In the genomic region with DNA sequence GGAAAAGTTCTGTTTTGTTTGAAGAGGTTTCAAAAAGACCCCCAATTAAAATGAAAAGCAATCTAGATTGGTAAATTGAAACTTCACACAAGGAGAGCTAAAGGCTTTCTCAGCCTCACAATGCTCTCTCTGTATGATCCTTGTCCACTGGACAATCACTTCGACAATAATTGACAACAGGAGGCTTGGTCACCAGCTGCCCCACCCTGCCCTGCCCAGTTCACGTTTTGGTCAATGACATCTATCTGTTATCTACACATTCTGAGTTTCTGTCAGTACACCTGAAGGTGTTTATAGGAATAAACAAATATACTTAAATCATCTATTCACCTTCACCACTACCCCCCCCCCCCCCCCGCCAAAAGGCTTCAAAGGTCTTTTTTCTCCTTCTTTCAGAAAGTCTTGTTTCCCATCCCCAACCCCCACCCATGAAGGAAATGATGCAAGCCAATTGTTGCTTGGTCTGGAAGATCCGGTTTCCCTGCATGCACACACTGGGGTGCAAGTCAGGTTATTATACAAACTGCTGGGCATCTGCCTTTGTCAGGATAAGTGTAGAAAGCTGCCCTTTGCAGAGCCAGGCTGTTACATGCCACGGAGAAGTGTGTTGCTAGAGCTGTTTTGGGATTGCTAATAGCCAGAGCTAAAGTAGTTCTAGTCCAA, we compare ENCODE assay signal across 13 mouse cellular contexts. TPM values are rescaled to one million over a fixed set of nuclear protein-coding genes. Genes with fewer than 3 reads are reported as not detected.
DNase-seq lines count a peak whose midpoint lies in the region; ATAC-seq lines count a peak whose summit lies in the region.
"Had no signal": no experiment of that assay in that cellular context is flagged by ENCODE, and none has a peak within 500 bp of the region (broad histone marks: within the 10 kb centered on the region; RNA-seq: fewer than 3 reads in every experiment).

No protein-coding gene starts in this region.

- no peak overlapping the region for H3K27ac ChIP-seq in heart, embryonic 11.5 days (ENCODE audit: low read depth, low read length)
- H3K27ac ChIP-seq in midbrain, embryonic 11.5 days (ENCODE audit: low read depth, low read length): no peak overlapping the region
- H3K27ac ChIP-seq: liver, embryonic 14.5 days; midbrain, embryonic 12.5 days had no signal

- H3K27me3 ChIP-seq in heart, embryonic 11.5 days (ENCODE audit: control insufficient read depth, insufficient read depth, low read length): no peaks in the 10 kb centered on the region
- no peaks in the 10 kb centered on the region for H3K27me3 ChIP-seq in midbrain, embryonic 11.5 days (ENCODE audit: control insufficient read depth, insufficient read depth, low read length)
- H3K27me3 ChIP-seq: midbrain, embryonic 12.5 days had no signal

- ATAC-seq in heart, embryonic 11.5 days (replicated peaks; ENCODE audit: insufficient number of reproducible peaks, low FRiP score, low TSS enrichment): no peak
- no peak for ATAC-seq in midbrain, embryonic 11.5 days (ENCODE audit: low FRiP score)

- H3K36me3 ChIP-seq in heart, embryonic 11.5 days (ENCODE audit: control insufficient read depth, insufficient read depth, low read length): no peaks in the 10 kb centered on the region
- H3K36me3 ChIP-seq in midbrain, embryonic 11.5 days (ENCODE audit: control insufficient read depth, insufficient read depth, low read length): no peaks in the 10 kb centered on the region
- H3K36me3 ChIP-seq: midbrain, embryonic 12.5 days had no signal

- no peak overlapping the region for H3K4me2 ChIP-seq in heart, embryonic 11.5 days
- no peak overlapping the region for H3K4me2 ChIP-seq in midbrain, embryonic 11.5 days
- H3K4me2 ChIP-seq: midbrain, embryonic 12.5 days had no signal

- 52% methylated on average over 5 of the region's 5 CpGs for WGBS in heart, embryonic 11.5 days (ENCODE audit: insufficient replicate concordance)
- WGBS in midbrain, embryonic 11.5 days: 70% methylated on average over 5 of the region's 5 CpGs

- no peaks in the 10 kb centered on the region for H3K4me1 ChIP-seq in heart, embryonic 11.5 days (ENCODE audit: control insufficient read depth, insufficient read depth, low read length)
- no peaks in the 10 kb centered on the region for H3K4me1 ChIP-seq in midbrain, embryonic 11.5 days (ENCODE audit: control insufficient read depth, insufficient read depth, low read length)

- no peak overlapping the region for H3K9ac ChIP-seq in heart, embryonic 11.5 days (ENCODE audit: low read depth, low read length)
- no peak overlapping the region for H3K9ac ChIP-seq in midbrain, embryonic 11.5 days (ENCODE audit: low read length)
- H3K9ac ChIP-seq: liver, embryonic 14.5 days; midbrain, embryonic 12.5 days had no signal

- no peaks in the 10 kb centered on the region for H3K9me3 ChIP-seq in heart, embryonic 11.5 days (replicated peaks; ENCODE audit: control insufficient read depth, low read length)
- no peaks in the 10 kb centered on the region for H3K9me3 ChIP-seq in midbrain, embryonic 11.5 days (ENCODE audit: control insufficient read depth, low read length)
- H3K9me3 ChIP-seq: midbrain, embryonic 12.5 days had no signal

- peak; percentile 43 for DNase-seq in heart, adult 11 months
- DNase-seq in urinary bladder, postnatal 14 days (ENCODE audit: low spot score): peak; percentile 68
- DNase-seq in urinary bladder, adult 2 months (ENCODE audit: low spot score): no peak
- peak; percentile 40 for DNase-seq in lung, postnatal 10 days
- DNase-seq in midbrain, embryonic 11.5 days (ENCODE audit: low spot score, missing footprints): no peak
- no peak for DNase-seq in left cerebral cortex, adult 11 months (ENCODE audit: low spot score)
- DNase-seq in frontal cortex, postnatal 36 days (ENCODE audit: low spot score in 2 of 2): no peak
- DNase-seq: kidney, adult 8-10 months; thymus, postnatal 14 days had no signal

- no peak overlapping the region for H3K4me3 ChIP-seq in heart, embryonic 11.5 days (ENCODE audit: low read depth, low read length)
- H3K4me3 ChIP-seq in midbrain, embryonic 11.5 days (ENCODE audit: low read depth, low read length): no peak overlapping the region
- H3K4me3 ChIP-seq: erythroblast, embryonic 14.5 days; midbrain, embryonic 12.5 days had no signal

RNA-seq across cellular contexts. Expression of gene Ppp1cb, which starts 20.6 kb away (rescaled TPM):
- 264 and 300 TPM in 2 replicates for polyA plus RNA-seq in heart, embryonic 11.5 days (2014; fragmentation: Nextera tagmentation; extraction: Ambion mirVana)
- polyA plus RNA-seq in urinary bladder, adult 2 months (2012; rRNA removed): 446 and 557 TPM in 2 replicates
- polyA plus RNA-seq in midbrain, embryonic 11.5 days (2014; fragmentation: Nextera tagmentation; extraction: Ambion mirVana): 247 and 272 TPM in 2 replicates

Comparison
In these comparisons a context has a peak if more than half of its experiments do, and no peak if none do; other contexts are left out.
1. DNase-seq: peak in heart, adult 11 months (single experiment), urinary bladder, postnatal 14 days (single experiment) and lung, postnatal 10 days (single experiment); none in urinary bladder, adult 2 months (single experiment), midbrain, embryonic 11.5 days (single experiment), left cerebral cortex, adult 11 months (single experiment) and frontal cortex, postnatal 36 days (0 of 2).